Mouse (Mus musculus): ENCODE measurements at regions not wholly inside any gene's neighbourhood (a gene's known extent, or its start where the extent isn't known, plus 50 kb on each side); places are given as distances from the start of the nearest gene placed in this dataset.

DNA sequence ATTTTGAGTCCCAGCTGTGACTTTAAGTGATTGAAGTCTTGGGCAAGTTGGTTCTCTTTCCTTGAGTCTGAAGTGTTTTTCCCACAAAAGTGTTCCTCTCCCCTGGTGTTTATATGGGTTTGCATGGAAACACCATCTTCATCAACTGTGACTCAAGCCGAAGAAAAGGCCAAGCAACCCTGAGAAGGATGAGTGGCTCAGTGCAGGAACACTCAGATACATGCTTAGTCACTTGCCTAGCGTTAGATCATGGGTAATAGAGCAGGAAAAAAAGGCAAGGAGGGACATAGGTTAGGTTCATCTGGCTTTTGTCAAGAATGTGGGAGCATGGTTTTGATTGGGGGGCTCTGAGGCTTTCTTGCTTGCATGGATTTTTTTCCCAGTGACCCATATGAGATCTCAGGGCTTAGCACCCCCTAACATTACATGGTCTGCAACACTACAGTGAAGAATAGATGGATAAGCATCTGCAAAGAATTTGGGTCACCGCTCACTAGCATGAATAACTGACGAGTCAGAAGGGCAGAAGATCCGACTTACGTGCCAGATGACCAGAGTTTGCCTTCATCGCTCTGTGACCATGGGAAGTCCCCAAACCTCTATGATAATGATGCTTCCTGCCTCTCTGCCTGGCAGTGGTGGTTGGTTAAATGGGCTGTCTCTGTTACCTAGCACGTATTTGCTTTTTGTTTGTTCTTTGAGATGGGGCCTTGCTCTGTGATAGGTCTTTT, 56.4 kb downstream of the Gm10320 start:
- no peak for TF ChIP-seq POLR2A (IDR thresholded peaks at IDR 0.05; ENCODE audit: control insufficient read depth, low read depth, low read length)
- TF ChIP-seq CTCF (IDR thresholded peaks at IDR 0.05; ENCODE audit: control insufficient read depth, insufficient read depth, insufficient replicate concordance, low read depth, low read length), result no peak
